Mouse (Mus musculus) hindbrain, postnatal 0 days (tissue): ENCODE measurements at regions not wholly inside any gene's neighbourhood (a gene's known extent, or its start where the extent isn't known, plus 50 kb on each side); places are given as distances from the start of the nearest gene placed in this dataset.
A peak's percentile ranks its signal among the peaks of the same experiment; 100 is the strongest.

Experiments
- ATAC-seq: fragments of 200-750 bp; cut with Nextera tagmentation; 2 replicates; pipeline ENCODE4 v1.8.0; 2017; ENCODE audit warnings: mild to moderate bottlenecking, moderate TSS enrichment, moderate library complexity
- DNase-seq: peaks from one replicate; pipeline ENCODE4 v3.0.0-alpha.2; 2015; ENCODE audit warnings: low spot score
- H3K27ac ChIP-seq: fragments of 300-500 bp; sonication (generic); 2 replicates; pipeline ENCODE4 v1.5.1; 2014; ENCODE audit warnings: mild to moderate bottlenecking
- H3K27me3 ChIP-seq: fragments of 300-500 bp; sonication (generic); 2 replicates; pipeline ENCODE4 v1.6.1; 2014; ENCODE audit warnings: low read length, mixed read lengths; ENCODE audit not compliant: insufficient read depth
- H3K36me3 ChIP-seq: fragments of 300-500 bp; sonication (generic); 2 replicates; pipeline ENCODE4 v1.6.1; 2014; ENCODE audit warnings: low read length, mixed read lengths; ENCODE audit not compliant: insufficient read depth
- H3K4me1 ChIP-seq: fragments of 300-500 bp; sonication (generic); 2 replicates; pipeline ENCODE4 v1.6.1; 2014; ENCODE audit warnings: antibody characterized with exemption, low read length, mixed read lengths; ENCODE audit not compliant: insufficient read depth
- H3K4me2 ChIP-seq: fragments of 300-500 bp; sonication (generic); 2 replicates; pipeline ENCODE4 v1.6.1; 2014; ENCODE audit warnings: low read depth, mild to moderate bottlenecking, low read length, moderate library complexity, mixed read lengths
- H3K4me3 ChIP-seq: fragments of 300-500 bp; sonication (generic); 2 replicates; pipeline ENCODE4 v1.5.1; 2014; ENCODE audit warnings: low read length
- H3K9ac ChIP-seq: fragments of 300-500 bp; sonication (generic); replicated peaks from 2 replicates; pipeline ENCODE4 v1.6.1; 2014; ENCODE audit warnings: mild to moderate bottlenecking, low read length, moderate library complexity, mixed read lengths
- H3K9me3 ChIP-seq: fragments of 300-500 bp; sonication (generic); 2 replicates; pipeline ENCODE4 v1.6.1; 2016; ENCODE audit warnings: low read length, mixed read lengths
- CTCF ChIP-seq: IDR thresholded peaks from 2 replicates; pipeline ENCODE4 v1.5.1; 2016; ENCODE audit warnings: antibody characterized with exemption, control low read depth, low read depth
- WGBS: fragments of 180-500 bp; shearing (Covaris S2); extraction: QIAGEN DNeasy Blood & Tissue Kit; methylation state at CpG from one replicate; pipeline ENCODE4 v1.1.7; 2014; 5-methylcytosine and 5-hydroxymethylcytosine counted together

DNA sequence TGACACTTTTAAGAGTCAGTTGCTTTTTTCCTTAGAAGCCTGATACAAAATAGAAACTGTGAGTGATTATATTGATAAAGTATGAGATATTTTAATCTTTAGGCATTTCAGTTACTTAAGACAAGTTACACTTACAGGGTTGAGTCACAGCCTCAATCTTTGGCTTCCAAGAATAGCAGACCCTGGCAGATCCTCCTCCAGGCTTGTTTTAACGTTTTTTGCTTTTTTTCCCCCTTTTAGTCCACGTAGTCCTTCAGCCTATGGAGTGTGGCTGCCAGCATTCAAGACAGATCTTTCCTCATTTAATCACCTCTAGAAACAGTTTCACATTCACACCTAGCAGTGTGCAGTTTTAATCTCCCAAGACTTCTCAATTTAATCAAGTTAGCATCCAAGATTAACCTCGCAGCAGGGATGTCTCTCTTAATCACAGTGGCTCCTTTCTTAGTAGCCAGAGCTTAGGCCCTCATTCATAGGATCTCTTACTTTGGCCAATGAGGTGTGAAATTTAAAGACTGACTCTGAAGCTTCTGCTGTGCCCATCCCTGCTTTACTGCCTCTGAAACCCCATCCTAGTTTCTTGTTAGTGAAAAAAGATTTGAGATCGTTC is 308.5 kb downstream of the Sqor start:
- Histone ChIP-seq H3K27me3 (no peaks in the 10 kb centered on the region), H3K27ac (no peak overlapping the region), H3K4me1 (no peaks in the 10 kb centered on the region), H3K4me3 (no peak overlapping the region), H3K4me2 (no peak overlapping the region), H3K9me3 (no peaks in the 10 kb centered on the region), H3K36me3 (no peaks in the 10 kb centered on the region), H3K9ac (no peak overlapping the region)
- WGBS: 37% methylated on average over 4 of the region's 4 CpGs
- DNase-seq (peak; percentile 31), ATAC-seq (no peak)
- TF ChIP-seq CTCF: no peak

DNA sequence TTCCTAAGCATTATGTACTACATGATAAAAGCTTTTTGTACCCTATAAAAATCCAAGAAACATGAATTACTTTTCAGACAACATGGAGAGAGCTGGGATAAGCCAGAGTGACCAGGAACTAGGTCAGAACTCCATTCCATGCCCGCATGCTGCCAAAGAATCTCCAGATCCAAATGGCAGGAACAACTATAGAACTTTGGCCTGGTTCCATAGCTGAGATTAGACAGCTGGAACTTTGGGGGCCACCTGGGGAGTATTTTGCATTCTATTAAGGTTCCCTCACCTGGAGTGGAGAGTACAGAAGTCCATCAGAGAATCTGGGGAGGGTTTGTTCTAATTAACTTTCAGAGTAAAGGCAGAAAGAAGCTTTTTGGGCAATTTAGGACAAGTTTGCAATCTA is 327.7 kb downstream of the Sqor start:
- ATAC-seq: no peak

DNA sequence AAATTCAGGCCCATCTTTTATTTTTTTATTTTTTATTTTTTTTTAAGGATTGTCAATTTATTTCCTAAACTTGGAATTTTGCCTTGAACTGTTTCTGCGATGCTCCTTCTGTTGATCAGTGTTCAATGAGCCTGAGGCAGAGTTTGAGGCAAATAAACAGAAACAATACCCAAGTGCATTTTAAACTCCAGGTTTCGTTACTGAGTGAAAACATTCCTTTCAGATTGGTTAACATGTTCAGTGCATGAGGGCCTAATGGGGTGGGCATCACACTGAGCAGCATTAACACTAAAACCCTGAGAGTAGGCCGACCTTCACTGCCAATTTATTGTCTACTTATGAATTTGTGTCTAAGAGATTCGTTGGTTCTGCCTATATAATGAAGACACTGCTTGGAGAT is 338.5 kb downstream of the Sqor start:
- ATAC-seq: no peak
- H3K27ac ChIP-seq: no peak overlapping the region
- no peak overlapping the region for H3K4me3 ChIP-seq
- H3K36me3 ChIP-seq: no peaks in the 10 kb centered on the region
- no peak for DNase-seq
- no peak overlapping the region for H3K9ac ChIP-seq
- no peaks in the 10 kb centered on the region for H3K9me3 ChIP-seq
- WGBS: 58% methylated on average over 4 of the region's 4 CpGs
- H3K4me1 ChIP-seq: no peaks in the 10 kb centered on the region
- no peak overlapping the region for H3K4me2 ChIP-seq
- TF ChIP-seq CTCF: no peak
- no peaks in the 10 kb centered on the region for H3K27me3 ChIP-seq

More for the DNA sequence above, 327.7 kb downstream of the Sqor start:
- H3K36me3 ChIP-seq: no peaks in the 10 kb centered on the region
- H3K4me2 ChIP-seq: no peak overlapping the region
- no peak overlapping the region for H3K27ac ChIP-seq
- no peaks in the 10 kb centered on the region for H3K4me1 ChIP-seq
- no peaks in the 10 kb centered on the region for H3K27me3 ChIP-seq
- no peak for TF ChIP-seq CTCF
- 75% methylated on average over 1 of the region's 1 CpGs for WGBS
- H3K4me3 ChIP-seq: no peak overlapping the region
- DNase-seq: no peak
- H3K9ac ChIP-seq: no peak overlapping the region
- no peaks in the 10 kb centered on the region for H3K9me3 ChIP-seq

DNA sequence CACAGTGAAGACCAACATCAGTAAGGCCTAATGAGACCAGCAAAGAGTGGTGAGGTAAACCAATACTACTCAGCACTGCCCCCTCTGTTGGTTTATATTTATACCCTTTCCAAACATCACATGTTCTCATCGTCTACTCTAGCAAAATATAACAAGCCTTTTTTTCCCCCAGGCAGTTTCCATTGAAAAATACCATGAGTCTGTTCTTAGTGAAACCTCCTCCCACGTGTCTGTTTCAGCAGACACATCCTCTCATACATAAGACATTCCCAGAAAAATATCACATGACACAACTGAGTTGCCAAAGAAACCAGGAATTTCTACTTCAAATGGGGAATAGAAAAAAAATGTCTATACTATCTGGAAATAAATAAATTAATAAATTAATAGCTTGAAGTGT is 366.5 kb downstream of the Sqor start:
- Histone ChIP-seq H3K9me3 (no peaks in the 10 kb centered on the region), H3K4me3 (no peak overlapping the region), H3K27me3 (no peaks in the 10 kb centered on the region), H3K4me2 (no peak overlapping the region), H3K9ac (no peak overlapping the region), H3K4me1 (no peaks in the 10 kb centered on the region), H3K36me3 (no peaks in the 10 kb centered on the region), H3K27ac (no peak overlapping the region)
- WGBS: 73% methylated on average over 2 of the region's 2 CpGs
- no peak for ATAC-seq
- no peak for TF ChIP-seq CTCF
- no peak for DNase-seq

DNA sequence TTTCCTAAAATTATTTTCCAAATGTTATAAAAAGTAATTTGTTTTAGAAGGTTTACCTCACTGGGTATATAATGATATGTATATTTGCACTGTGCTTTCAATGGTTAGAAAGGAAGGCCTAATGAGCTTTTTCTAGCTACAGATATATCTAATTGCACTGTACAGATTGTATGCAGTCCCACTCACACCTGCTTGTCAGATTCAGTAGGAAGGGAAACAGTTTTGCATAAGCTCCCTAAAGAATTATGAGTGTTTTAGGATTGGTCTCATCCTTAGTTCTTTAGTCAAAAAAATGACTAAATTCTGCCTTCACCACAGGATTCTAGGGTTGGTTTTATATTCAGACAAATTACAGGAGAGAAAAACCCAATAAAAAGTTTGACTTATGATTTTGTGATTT is 388.1 kb downstream of the Sqor start:
- H3K9me3 ChIP-seq: no peaks in the 10 kb centered on the region
- no peak overlapping the region for H3K9ac ChIP-seq
- H3K4me3 ChIP-seq: no peak overlapping the region
- H3K4me2 ChIP-seq: no peak overlapping the region
- no peak for DNase-seq
- no peak for TF ChIP-seq CTCF
- no peaks in the 10 kb centered on the region for H3K36me3 ChIP-seq
- no peak for ATAC-seq
- no peaks in the 10 kb centered on the region for H3K27me3 ChIP-seq
- no peak overlapping the region for H3K27ac ChIP-seq
- H3K4me1 ChIP-seq: no peaks in the 10 kb centered on the region

DNA sequence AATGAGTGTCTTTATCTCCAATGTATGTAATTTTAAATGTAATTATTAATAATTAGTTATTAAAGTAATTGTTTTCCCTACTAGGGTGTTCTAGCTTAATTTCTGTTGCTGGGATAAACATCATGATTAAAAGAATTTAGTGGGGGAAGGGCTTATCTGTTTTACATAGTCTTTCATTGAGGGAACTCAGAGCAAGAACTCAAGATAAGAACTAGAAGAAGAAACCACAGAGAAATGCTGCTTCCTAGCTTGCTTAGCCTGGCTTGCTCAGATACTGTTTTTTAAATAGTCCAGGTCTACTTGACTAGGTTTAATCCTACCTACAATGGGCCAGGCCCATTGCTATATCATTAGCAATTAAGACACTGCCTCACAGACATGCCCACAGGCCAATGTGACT is 400.3 kb downstream of the Sqor start:
- no peak for ATAC-seq
- Histone ChIP-seq H3K36me3 (no peaks in the 10 kb centered on the region), H3K9ac (no peak overlapping the region), H3K4me2 (no peak overlapping the region), H3K27me3 (no peaks in the 10 kb centered on the region), H3K27ac (no peak overlapping the region), H3K9me3 (peaks cover 5% of the 10 kb centered on the region; the same call in 1 of the 2 replicates), H3K4me1 (no peaks in the 10 kb centered on the region), H3K4me3 (no peak overlapping the region)
- TF ChIP-seq CTCF: no peak
- DNase-seq: no peak

DNA sequence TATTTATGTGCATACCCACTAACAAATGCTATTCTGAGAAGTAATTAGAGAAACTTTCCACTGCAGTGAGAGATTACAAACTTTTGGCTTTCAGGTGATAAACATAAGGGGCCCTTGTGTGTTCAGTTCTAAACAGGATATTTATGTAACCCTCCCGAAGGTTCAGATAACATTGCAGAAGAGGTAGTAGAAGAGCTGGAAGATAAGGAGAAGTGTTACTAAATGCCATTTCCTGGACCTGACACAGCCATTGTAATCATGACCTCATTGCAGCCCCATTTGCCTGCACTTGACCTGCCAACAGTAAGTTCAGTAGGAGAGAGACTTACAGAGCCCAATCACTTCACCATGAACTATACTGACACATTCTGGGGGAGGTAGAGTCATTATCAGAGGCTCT is 405.6 kb downstream of the Sqor start:
- no peak for TF ChIP-seq CTCF
- Histone ChIP-seq H3K27me3 (no peaks in the 10 kb centered on the region), H3K9me3 (no peaks in the 10 kb centered on the region), H3K4me2 (no peak overlapping the region), H3K4me3 (no peak overlapping the region), H3K36me3 (no peaks in the 10 kb centered on the region), H3K4me1 (no peaks in the 10 kb centered on the region), H3K27ac (no peak overlapping the region), H3K9ac (no peak overlapping the region)
- no peak for ATAC-seq
- WGBS: 87% methylated on average over 1 of the region's 1 CpGs
- no peak for DNase-seq
